Mouse (Mus musculus) erythroid progenitor cell, adult 5-6 weeks (primary cell): ENCODE measurements around the gene Rsad1. TPM values are rescaled to one million over a fixed set of nuclear protein-coding genes. Genes with fewer than 3 reads are reported as not detected.

Experiments used
- ATAC-seq: replicated peaks from 2 replicates; pipeline ENCODE4 v1.8.0; 2016; ENCODE audit warnings: moderate number of reproducible peaks, mild to moderate bottlenecking, moderate TSS enrichment, inconsistent platforms; ENCODE audit not compliant: poor library complexity, low FRiP score, severe bottlenecking
- total RNA-seq, 2 experiments: library from RNA; stranded (forward) in 1 of 2; stranded (reverse) in 1 of 2; fragments of 150-400 nt in 1 of 2; fragments of 186-747, 209-891 nt in 1 of 2; gene quantifications; 2 replicates each; pipeline versions ENCODE4 v1.2.3 to v1.2.4; 2015 to 2017; ENCODE audit warnings: low replicate concordance in 2 of 2

The Rsad1 gene
- total RNA-seq (2015; ENCODE audit: low replicate concordance) = 0.84 TPM in 1 of 2 replicates, not detected in the other
- total RNA-seq (2017; ENCODE audit: low replicate concordance) = 0.23 and 0.26 TPM in 2 replicates

GRCm38 (mm10) chr11:94548888-94549690 lies at the start of gene Rsad1:
Gene Rsad1, minus strand, starts transcription at chr11:94549255.
- ATAC-seq = peak; percentile 92

GRCm38 (mm10) chr11:94598437-94599120 lies 49.5 kb upstream of the Rsad1 start:
- no peak for ATAC-seq

- ATAC-seq = no peak
Observed at GRCm38 (mm10) chr11:94597319-94597718, 48.3 kb upstream of the Rsad1 start.

- peak; percentile 54; the same call in 1 of the 2 replicates for ATAC-seq
Observed at GRCm38 (mm10) chr11:94596311-94596852, 47.3 kb upstream of the Rsad1 start.

- ATAC-seq = no peak
Observed at GRCm38 (mm10) chr11:94587511-94587910, 38.5 kb upstream of the Rsad1 start.

GRCm38 (mm10) chr11:94585091-94585490 lies 36.0 kb upstream of the Rsad1 start:
- no peak for ATAC-seq

- no peak for ATAC-seq
Observed at GRCm38 (mm10) chr11:94580111-94580740, 31.2 kb upstream of the Rsad1 start.

GRCm38 (mm10) chr11:94576361-94576760 lies 27.3 kb upstream of the Rsad1 start:
- no peak for ATAC-seq

GRCm38 (mm10) chr11:94575036-94575435 lies 26.0 kb upstream of the Rsad1 start:
- ATAC-seq = no peak

GRCm38 (mm10) chr11:94574560-94574959 lies 25.5 kb upstream of the Rsad1 start:
- no peak for ATAC-seq

GRCm38 (mm10) chr11:94571850-94572249 lies 22.8 kb upstream of the Rsad1 start:
- ATAC-seq = no peak

- ATAC-seq = no peak
Observed at GRCm38 (mm10) chr11:94570612-94571011, 21.6 kb upstream of the Rsad1 start.

GRCm38 (mm10) chr11:94567326-94567725 lies 18.3 kb upstream of the Rsad1 start:
- no peak for ATAC-seq

GRCm38 (mm10) chr11:94566534-94566933 lies 17.5 kb upstream of the Rsad1 start:
- ATAC-seq = no peak

GRCm38 (mm10) chr11:94565151-94565479 lies 16.1 kb upstream of the Rsad1 start:
- no peak for ATAC-seq

- no peak for ATAC-seq
Observed at GRCm38 (mm10) chr11:94564437-94565150, 15.5 kb upstream of the Rsad1 start, which contains the start of gene Chad. Gene Chad, plus strand, starts transcription at chr11:94565047.

GRCm38 (mm10) chr11:94563821-94564220 lies 14.8 kb upstream of the Rsad1 start:
- 0 out of 2 replicates have a peak, but pooled peaks have one; percentile 26 for ATAC-seq

GRCm38 (mm10) chr11:94563383-94563782 lies 14.3 kb upstream of the Rsad1 start:
- no peak for ATAC-seq

- ATAC-seq = no peak
Observed at GRCm38 (mm10) chr11:94558226-94558625, 9.2 kb upstream of the Rsad1 start.

GRCm38 (mm10) chr11:94550442-94550744 lies 1.3 kb upstream of the Rsad1 start:
- no peak for ATAC-seq
